Mouse (Mus musculus): ENCODE data around the gene Rps26.

Gene Rps26

DNA sequence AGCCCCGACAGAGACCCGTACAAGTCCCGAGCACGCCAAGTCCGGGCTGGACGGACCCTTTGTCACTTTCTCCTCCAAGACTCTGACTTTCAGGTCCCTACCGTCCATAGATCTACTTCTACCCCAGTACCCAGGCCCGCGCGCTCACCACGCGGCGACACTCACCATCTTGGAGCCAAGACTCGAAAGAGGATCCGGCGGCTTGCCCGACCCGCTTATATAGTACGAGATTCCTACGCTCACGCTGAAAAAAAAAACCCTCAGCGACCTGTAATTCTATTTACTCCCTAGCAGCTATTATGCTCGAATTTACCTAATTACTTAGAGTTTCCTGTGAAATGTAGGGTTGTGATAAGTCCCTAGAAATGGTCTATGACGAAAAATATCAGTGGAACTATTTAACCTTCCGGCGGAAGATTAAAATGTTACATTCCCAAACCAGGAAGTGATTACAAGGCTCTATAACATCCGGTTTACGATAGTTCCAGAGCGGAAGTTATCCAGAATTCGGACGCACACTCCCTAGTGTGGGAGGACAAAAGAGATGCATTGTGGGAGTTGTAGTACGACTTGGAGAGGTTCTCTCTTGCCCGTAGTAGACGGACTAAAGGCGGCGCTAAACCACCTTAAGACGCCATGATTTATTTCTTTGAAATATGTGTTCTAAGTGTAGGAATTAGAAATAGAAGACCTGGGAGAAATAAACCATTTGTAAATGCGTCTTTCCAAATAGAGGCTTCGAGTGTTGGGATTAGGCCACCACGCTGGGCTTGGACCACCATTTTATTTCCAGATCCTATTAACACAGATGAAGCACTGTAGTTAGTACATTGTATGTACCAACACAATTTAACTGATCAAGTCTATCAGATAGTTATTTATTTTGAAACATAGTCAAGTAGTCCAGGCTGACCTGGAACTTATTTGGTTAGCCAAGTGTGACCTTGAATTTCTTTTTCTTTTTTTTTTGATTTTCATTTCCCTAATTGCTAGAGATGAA is at the start of gene Rps26:
TSS of gene Rps26 (minus strand) at position 437 of the 1,000 bp plus-strand sequence.
- DNase-seq (ENCODE audit: low spot score in 2 of 2) = peak; percentile 70 to 83

DNA sequence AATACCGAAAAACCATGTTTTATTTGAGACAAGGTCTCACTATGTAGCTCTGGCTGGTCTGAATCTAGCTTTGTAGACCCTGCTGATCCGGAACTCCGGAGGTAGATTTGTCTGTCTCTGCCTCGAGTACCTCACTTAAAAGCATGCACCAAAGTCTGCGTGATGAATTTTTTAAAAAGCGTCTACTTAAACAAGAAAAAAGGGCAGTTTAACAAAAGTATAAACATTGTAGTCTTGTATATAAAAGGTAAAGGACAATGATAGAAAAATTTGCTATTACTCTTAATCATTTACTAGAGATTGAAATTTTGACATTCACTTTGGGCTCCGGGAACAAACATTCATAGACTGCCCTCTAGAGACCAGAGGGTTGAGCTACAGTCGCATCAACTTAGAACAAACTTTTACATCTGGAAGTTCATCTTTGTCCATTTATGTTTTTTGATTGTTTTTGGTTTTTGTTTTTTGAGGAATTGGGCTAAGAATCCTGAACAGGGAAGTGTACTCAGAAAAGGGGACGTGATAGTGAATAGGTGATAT is 48.0 kb upstream of the Rps26 start:
- DNase-seq (ENCODE audit: low spot score in 2 of 2) = no peak

DNA sequence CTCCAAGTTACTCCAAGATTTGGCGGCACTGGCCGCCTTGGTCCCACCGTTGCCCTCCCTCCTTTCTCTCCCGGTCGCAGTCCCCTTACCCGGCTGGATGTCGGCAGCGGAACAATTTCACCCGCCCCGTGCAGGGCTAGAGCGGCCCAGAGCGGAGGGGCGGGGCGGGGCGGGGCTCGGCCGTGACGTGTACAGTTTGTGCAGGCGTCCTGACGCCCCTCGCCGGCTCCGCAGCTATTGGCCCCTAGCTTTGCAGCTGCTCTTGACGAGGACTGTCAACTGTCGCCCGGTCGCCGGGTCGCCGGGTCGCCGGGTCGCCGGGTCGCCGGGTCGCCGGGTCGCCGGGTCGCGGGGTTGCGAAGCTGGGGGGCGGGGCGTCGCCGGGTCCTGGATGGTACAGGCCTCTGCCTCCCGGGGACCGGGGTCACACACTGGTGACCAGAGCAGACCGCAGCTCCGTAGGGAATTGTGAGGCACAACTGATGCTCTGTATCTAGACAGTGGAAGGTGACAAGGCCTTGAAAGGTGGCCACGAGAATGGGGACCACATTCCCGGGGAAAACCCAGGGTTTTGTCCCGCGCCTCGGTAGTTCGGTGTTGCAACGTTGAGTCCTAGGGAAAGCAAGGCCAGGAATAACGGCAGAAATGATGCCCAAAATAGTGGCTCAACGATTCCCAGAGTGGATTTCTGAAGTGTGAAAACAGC is 47.4 kb upstream of the Rps26 start, which contains the start of gene Suox:
TSS of gene Suox (minus strand) at position 311 of the 706 bp plus-strand sequence.
- DNase-seq (ENCODE audit: low spot score in 2 of 2) = peak; percentile 76 to 79

DNA sequence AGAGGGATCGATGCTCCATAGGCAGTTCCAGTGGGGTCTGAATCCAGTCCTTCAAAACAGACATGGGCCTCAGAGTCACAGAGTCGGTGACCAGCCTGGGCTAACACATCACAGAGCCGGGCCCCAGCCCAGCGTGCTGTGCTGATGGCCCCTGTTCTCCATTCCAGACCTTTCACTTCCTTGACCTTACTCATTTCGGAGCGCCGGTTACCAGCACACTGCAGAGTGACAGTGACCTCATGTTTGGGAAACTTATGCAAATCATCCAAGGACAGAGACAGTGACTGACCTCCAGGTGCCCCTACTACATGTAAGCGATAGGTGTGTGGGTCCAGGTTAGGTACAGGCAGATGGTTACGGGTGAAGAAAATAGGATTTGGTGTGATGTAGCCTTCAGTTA is 44.6 kb upstream of the Rps26 start:
- DNase-seq (ENCODE audit: low spot score in 2 of 2) = no peak

DNA sequence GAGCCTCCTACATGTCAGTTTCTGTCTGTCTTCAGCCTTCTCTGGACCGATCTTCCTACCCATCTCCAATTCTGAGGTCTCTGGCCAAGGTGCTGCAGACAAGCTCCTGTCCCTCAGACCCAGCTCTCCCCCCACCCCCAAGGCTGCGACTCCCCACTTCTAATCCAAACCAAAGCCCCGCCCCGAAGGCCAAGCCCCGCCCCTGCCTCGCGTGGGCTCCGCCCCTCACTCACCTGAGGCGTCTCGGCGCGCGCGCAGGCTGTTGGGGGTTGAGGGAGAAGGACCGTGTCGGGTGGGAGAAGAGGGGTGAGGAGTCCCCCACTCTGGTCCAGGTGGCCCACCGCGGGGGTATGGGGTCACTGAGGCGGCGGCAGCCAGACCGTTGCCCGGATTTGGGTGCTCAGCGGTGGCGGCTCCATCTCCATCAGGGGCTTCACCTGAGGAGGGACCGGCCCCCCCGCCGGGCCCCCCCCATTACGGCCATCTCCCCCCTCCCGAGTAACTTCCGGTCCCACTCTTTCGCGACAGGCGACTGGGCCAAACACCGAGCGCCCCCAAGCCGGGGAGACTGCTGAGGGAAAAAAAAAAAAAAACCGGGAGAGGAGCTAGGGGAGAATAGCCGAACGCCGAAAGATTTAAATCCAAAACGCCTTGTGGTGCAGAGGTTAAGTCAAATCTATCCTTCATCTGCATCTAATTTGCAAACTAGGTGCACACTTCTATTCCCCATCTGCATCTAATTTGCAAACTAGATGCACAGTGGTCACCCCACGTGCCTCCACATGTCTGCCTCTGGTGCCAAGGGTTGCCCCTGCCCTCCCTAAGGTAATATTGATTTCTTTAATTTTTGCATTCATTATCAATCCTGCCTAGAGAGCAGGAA is 42.5 kb upstream of the Rps26 start:
- peak; percentile 58 to 62 for DNase-seq (ENCODE audit: low spot score in 2 of 2)

DNA sequence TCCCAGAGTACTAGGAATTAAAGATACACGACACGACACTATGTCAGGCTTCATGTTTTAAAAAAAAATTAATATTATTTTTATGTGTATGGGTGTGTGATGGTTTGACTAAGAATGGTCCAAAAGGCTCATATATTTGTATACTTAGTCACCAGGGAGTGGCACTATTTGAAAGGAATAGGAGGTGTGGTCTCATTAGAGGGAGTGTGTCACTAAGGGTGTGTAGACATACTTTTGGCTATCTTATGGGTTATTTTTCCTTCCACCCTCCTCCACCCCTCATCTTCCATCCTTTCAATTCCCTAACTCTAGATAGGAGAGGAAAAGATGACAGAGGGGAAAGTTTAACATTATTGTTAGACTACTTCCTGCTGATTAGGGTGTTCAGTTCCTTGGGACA is 39.3 kb upstream of the Rps26 start:
- no peak for DNase-seq (ENCODE audit: low spot score in 2 of 2)

DNA sequence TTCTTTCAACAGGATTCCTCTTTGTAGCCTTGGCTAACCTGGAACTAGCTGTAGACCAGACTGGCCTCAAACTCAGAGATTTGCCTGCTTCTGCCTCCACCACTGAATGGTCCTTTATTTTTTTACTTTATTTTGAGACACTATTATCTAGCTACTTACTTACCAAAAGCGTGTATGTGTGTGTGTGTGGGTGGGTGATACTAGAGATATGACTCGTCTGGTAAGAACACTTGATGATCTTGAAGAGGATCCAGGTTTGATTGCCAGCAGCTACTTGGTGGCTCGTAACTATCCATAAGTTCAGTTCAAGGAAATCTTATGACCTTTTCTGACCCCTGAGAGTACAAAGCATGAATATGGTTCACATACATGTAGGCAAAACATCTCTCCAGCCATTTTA is 38.8 kb upstream of the Rps26 start:
- no peak for DNase-seq (ENCODE audit: low spot score in 2 of 2)

DNA sequence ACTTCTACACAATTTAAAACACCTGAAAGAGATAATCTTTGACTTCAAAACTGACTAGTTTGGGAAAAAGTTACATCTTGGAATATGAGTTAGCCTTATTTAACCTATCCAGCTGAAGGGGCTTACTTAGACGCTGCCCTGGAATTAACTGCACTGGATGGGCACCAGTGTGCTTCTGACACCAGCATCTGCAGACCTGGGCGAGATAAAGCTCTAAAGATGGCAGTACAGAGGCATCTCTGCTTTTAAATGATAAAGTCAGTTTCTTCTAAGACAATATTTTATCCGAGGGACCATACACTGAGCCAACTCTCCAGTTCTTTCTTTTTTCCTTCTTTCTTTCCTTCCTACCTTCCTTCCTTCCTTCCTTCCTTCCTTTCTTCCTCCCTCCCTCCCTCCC is 38.3 kb upstream of the Rps26 start:
- no peak for DNase-seq (ENCODE audit: low spot score in 2 of 2)

DNA sequence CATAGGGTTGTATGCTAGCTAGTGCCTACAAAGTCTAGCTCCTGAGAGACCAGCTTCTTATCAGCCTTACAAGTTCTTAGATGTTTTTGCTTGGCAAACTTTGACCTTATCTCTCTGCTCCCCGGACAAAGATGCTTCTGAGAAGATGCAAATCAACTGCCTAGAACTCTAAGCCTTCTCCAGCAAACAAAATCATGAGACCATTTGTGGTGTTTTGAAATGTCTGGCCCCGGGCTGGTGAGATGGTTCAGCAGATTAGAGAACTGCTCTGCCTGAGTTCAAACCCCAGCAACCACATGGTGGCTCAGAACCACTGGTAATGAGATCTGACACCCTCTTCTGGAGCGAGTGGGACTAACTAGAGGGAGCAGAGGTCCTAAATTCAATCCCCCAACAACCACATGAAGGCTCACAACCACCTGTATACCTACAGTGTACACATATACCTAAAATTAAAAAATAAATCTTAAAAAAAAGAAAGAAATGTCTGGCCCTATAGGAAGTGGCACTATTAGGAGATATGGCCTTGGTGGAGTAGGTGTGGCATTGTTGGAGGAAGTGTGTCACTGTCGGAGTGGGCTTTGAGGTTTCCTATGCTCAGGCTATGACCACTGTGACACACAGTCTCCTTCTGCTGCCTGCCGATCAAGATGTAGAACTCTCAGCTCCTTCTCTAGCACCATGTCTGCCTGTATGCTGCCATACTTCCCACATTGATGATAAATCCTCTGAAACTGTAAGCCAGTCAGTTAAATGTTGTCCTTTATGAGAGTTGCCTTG is 37.1 kb upstream of the Rps26 start:
- DNase-seq (ENCODE audit: low spot score in 2 of 2) = no peak

DNA sequence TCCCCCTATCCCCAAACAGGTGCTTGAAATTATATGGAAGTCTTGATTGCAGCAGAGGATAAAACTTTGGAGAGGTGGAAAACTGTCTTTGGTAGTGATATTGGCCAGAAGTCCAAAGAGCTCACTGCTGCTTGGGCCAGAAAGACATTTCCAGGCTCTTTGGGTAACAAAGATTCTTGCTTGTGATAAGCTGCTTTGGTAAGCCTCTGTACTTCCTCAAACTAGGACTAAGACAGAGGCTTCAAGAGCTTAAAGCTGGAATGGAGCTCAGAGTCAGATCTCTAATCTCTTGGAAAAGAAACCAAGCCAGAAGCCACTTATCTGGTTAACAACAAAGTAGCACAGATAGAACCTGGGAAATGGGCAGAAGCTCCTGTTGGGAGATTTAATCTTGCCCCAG is 35.9 kb upstream of the Rps26 start:
- no peak for DNase-seq (ENCODE audit: low spot score in 2 of 2)

DNA sequence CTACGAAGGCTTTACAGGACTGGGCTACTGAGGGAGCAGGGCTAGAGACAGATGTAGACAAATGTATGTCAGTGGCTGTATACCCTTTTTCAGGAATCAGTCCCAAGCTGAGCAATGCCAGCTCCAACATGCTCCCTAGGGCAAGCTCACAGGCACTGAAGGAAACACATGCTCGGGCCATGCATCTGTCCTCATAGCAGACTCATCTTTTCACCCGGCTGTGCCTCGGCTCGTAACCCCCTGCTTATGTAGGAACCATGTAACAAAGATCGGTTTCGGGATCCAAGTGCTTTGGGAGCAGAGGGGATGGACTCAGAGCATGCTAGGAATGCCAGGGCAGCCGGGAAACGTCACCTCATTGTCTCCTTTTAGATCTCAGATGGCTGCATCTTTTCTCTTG is 32.9 kb upstream of the Rps26 start:
- no peak for DNase-seq (ENCODE audit: low spot score in 2 of 2)

DNA sequence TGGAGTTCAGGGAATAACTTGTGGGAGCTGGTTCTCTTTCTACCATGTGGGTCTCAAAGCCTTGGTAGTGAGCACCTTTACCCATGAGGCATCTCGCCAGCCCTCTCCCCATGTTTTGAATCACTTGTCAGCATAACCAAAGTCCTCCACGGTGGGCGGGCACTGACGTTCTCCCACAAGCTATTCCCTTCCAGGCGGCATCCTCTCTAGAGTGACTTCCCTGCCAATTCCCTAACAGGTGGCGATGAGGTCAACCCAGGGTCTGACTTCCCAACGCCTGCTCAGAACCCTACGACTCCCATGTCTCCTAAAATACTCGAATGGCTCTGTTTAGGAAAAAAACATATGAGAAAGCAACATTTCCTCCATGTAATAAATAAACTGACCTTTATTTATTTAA is 31.3 kb upstream of the Rps26 start:
- no peak for DNase-seq (ENCODE audit: low spot score in 2 of 2)

DNA sequence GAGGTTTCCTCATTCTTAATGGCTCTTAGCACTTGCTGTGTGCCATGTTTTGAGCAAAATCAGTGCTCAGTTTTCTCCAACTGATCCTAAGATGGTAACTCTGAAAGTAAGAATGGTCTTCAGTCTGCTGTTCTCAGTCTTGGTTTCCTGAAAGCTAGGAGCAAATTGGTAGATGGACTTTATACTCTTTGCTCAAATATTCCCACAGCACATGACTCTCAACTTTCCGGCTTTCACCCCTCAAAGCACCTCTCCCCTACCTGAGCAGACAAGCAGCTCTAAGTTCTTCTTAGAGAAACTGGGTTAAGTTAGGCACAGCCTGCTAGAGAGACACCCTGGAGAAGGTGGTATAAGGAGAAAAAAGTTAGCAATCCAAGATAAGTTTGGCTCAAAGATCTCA is 30.2 kb upstream of the Rps26 start:
- DNase-seq (ENCODE audit: low spot score in 2 of 2) = no peak

DNA sequence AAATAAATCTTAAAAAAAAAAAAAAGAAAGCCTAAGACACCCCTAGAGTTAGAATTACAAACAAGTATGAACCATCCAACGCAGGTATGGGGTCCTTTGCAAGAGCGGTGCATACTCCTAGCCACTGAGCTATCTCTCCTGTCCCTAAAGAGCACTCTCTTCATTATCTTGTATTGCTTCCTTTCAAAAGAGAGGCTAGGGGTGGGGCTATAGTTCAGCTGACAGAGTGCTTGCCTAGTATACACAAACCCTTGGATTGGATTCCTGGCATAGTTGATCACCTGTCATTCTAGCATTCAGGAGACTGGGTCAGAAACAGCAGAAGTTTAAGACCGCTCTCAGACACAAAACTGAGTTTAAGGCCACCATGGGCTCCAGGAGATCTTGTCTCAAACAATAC is 28.7 kb upstream of the Rps26 start:
- no peak for DNase-seq (ENCODE audit: low spot score in 2 of 2)

DNA sequence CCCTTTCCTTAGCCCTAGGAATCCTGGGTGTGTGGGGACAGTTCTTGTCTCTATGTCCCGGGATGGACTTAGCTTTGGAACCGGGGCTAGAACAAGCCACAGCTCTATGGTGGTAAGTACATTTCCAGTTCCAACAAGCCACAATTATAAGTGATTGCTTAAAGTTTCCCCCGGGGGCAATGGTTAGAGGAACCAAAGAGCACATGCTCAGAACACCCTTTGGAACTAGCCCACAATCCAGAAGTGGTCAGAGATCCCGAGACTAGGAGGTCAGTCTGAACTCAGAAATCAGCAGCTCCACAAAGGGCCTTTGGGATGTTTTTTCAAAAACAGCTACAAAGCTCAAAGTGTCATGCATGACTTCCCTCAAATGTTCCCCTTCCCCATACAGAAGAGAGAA is 27.3 kb upstream of the Rps26 start:
- DNase-seq (ENCODE audit: low spot score in 2 of 2) = no peak

DNA sequence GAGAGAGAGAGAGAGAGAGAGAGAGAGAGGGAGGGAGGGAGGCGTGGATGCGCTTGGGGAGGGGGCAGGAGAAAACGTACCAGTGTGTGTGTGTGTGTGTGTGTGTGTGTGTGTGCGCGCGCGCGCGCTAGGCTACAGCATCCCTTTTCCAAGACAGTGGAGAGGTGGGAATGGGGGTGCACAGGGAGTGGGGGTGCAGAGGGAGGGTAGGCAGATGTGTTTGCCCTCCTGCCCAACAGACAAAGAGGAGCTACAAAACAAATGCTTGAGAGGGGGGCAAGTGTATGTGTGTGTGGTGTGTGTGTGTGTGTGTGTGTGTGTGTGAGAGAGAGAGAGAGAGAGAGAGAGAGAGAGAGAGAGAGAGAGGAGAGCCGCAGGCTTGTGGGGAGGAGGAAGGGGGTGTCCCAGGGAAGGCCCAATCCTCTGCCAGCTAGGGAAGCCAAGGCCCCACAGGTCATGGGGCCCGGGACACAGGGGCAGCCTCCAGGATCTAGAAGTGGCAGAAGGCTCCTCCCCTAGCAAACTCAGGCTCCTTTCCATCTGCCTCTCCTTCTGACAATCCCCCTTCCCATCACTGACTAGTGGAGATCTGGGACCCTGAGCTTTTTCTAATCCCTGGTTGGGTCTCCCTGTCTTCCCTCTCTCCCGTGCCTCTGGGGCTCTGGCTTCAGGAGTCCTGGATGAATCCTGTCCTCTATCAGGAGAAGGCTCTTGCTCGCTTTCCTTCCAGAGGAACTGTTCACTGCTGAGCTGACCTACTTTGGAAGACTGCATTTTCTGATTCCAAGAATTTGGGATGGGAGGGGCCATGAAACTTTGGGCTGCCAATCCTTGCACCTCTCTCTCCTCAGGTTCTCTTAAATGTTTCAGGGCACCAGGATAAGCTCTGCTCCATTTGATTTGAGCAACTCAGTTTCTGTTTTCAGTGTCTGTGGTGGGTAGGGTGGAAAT is 19.9 kb upstream of the Rps26 start:
- DNase-seq (ENCODE audit: low spot score in 2 of 2) = no peak

DNA sequence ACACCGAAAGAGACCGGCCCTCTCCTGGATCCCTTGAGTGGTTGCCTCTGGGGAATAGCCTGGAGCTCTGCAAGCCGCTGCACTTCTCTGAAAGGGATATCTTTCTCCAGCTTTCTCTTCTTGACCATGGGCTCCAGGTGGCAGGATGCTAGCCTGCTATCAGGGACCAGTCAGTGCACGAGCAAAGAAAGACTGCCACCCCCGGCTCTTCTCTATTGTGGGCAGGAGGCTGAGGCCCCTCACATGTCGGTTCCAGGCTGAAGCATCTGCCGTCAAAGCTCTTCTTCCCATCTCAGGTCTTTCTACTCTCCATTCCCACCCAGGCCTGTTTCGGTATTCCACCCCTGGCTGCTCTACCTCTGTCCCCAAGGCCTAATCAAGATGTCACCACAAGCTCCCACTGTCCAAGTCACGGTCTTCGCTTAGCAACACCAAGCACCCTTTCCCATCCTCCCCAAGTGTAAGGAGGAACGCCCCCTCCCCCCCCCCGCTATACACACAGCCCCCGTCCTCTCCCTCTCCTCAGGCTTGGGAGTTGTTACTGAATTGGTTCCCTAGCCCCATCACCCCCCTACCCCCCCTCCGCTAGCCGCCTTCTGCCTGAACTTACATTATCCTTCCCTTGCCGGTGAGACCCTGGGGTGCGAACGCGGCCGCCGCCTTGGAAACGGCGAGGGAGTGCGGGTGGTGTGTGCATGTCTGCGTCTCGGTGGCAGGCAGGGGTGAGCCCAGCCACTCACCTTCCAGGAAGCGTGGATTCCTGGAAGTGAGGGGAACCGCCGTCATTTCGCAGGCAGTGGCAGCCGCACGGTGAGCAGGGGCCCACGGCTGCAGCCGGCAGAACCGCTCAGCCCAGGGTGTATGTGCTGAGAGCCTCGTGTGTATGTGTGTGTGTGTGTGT is 18.8 kb upstream of the Rps26 start, which contains the start of gene Ikzf4:
TSS of gene Ikzf4 (minus strand) at position 881 of the 901 bp plus-strand sequence.
- no peak for DNase-seq (ENCODE audit: low spot score in 2 of 2)

DNA sequence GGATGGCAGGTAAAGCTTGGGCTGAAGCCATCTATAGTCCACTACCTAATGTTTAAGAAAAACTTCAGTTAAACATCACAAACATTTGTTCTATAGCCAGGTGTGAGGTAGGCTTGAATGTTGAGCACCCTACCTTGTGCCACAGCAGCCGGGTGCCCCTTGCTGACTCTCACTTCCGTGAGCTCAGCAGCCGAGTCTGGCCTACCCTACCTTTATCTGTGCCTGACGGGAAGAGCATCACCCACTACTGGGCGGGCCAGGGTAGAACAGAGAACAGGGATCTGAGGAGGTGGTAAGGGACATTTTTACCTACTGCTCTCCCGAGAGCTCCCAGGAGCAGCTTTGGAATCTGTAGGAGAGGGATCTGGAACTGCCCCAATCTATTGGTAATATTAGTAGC is 16.2 kb upstream of the Rps26 start:
- no peak for DNase-seq (ENCODE audit: low spot score in 2 of 2)
